Comparison of ENCODE assay signal across 8 mouse cellular contexts in the genomic region with DNA sequence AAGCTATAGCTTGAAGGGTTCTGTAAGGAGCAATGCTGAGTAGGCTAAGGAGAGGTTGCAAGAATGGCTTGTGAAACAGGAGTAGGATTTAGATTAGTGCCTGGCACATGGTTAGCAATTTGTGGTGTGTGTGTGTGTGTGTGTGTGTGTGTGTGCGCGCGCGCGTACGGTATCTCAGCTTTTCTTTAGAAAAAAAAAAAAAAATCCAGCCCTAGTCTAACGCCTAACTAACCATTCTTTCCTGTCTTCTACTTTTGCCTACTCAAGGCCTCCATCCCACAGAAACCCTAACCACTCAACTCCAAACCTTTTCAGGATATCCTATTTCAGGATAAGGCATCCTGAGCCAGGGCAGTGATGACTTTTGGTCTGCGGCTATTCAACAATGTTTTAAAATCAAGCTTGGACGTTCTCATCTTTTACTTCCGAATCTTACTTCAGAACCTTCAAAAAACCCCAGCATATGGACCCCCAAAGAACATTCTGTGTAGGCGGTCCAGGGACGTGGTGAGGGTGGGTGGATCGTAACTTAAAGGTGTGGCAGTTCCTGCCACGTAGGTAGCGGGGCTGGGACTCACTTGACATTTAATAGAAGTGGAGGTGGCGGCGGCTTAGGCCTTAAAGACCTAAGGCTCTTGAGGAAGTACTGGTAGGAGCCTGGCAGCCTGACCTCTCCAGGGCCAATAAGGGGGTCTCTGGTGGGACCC. TPM values are rescaled to one million over a fixed set of nuclear protein-coding genes. Genes with fewer than 3 reads are reported as not detected.
DNase-seq lines count a peak whose midpoint lies in the region; ATAC-seq lines count a peak whose summit lies in the region.

No protein-coding gene starts in this region.

- WGBS in heart, embryonic 11.5 days (ENCODE audit: insufficient replicate concordance) = 38% methylated on average over 17 of the region's 17 CpGs
- 38% methylated on average over 17 of the region's 17 CpGs for WGBS in forebrain, embryonic 12.5 days
- 36% methylated on average over 17 of the region's 17 CpGs for WGBS in liver, embryonic 13.5 days (ENCODE audit: insufficient replicate concordance)

- no peaks in the 10 kb centered on the region for H3K27me3 ChIP-seq in heart, embryonic 11.5 days (ENCODE audit: control insufficient read depth, insufficient read depth, low read length)
- 0 out of 2 replicates have a peak, but pooled peaks cover 10% of the 10 kb centered on the region for H3K27me3 ChIP-seq in forebrain, embryonic 12.5 days
- H3K27me3 ChIP-seq in liver, embryonic 13.5 days = peaks cover 5% of the 10 kb centered on the region; the same call in 1 of the 2 replicates

- no peak for DNase-seq in heart, postnatal 25 days (ENCODE audit: low spot score)
- no peak for DNase-seq in liver, embryonic 13.5 days
- DNase-seq in embryo, embryonic 10 days (ENCODE audit: low spot score) = no peak
- DNase-seq in adipocyte (ENCODE audit: low spot score) = no peak
- no peak for DNase-seq in frontal cortex, postnatal 36 days (ENCODE audit: low spot score in 2 of 2)

- H3K9ac ChIP-seq in heart, embryonic 11.5 days (ENCODE audit: low read depth, low read length) = peak overlapping the region; percentile 96
- H3K9ac ChIP-seq in forebrain, embryonic 12.5 days = peak overlapping the region; percentile 96
- H3K9ac ChIP-seq in liver, embryonic 13.5 days = peak overlapping the region; percentile 95

- peak overlapping the region; percentile 66 for H3K4me2 ChIP-seq in heart, embryonic 11.5 days
- peak overlapping the region; percentile 75 for H3K4me2 ChIP-seq in forebrain, embryonic 12.5 days
- H3K4me2 ChIP-seq in liver, embryonic 13.5 days = peak overlapping the region; percentile 95

- intact Hi-C loops in heart, postnatal 25 days (cut with DNase I) = loop anchor here (2.0 kb wide), 1 partner anchor 40 kb away; no protein-coding TSS in a partner anchor

- no peaks in the 10 kb centered on the region for H3K36me3 ChIP-seq in heart, embryonic 11.5 days (ENCODE audit: control insufficient read depth, insufficient read depth, low read length)
- 0 out of 2 replicates have a peak, but pooled peaks cover 4% of the 10 kb centered on the region for H3K36me3 ChIP-seq in forebrain, embryonic 12.5 days (replicated peaks)
- H3K36me3 ChIP-seq in liver, embryonic 13.5 days = no peaks in the 10 kb centered on the region

- H3K4me3 ChIP-seq in heart, embryonic 11.5 days (ENCODE audit: low read depth, low read length) = peak overlapping the region; percentile 92
- H3K4me3 ChIP-seq in forebrain, embryonic 12.5 days (replicated peaks) = peak overlapping the region; percentile 92
- H3K4me3 ChIP-seq in liver, embryonic 13.5 days (replicated peaks) = peak overlapping the region; percentile 95

- no peaks in the 10 kb centered on the region for H3K9me3 ChIP-seq in heart, embryonic 11.5 days (replicated peaks; ENCODE audit: control insufficient read depth, low read length)
- H3K9me3 ChIP-seq in forebrain, embryonic 12.5 days = no peaks in the 10 kb centered on the region
- H3K9me3 ChIP-seq in liver, embryonic 13.5 days (replicated peaks) = no peaks in the 10 kb centered on the region

- peaks cover 30% of the 10 kb centered on the region for H3K4me1 ChIP-seq in heart, embryonic 11.5 days (ENCODE audit: control insufficient read depth, insufficient read depth, low read length)
- H3K4me1 ChIP-seq in forebrain, embryonic 12.5 days = peaks cover 16% of the 10 kb centered on the region
- peaks cover 39% of the 10 kb centered on the region for H3K4me1 ChIP-seq in liver, embryonic 13.5 days (replicated peaks)

- no peak; the same call in 1 of the 2 replicates for ATAC-seq in heart, embryonic 11.5 days (replicated peaks; ENCODE audit: insufficient number of reproducible peaks, low FRiP score, low TSS enrichment)
- ATAC-seq in CD4-positive, CD25-positive, alpha-beta regulatory T cell, adult 4 months = peak; percentile 68
- ATAC-seq in forebrain, embryonic 12.5 days (ENCODE audit: low FRiP score) = no peak
- peak; percentile 51 for ATAC-seq in liver, embryonic 13.5 days (ENCODE audit: low read depth)

- H3K27ac ChIP-seq in heart, embryonic 11.5 days (ENCODE audit: low read depth, low read length) = peak overlapping the region; percentile 96; the same call in 1 of the 2 replicates
- 0 out of 2 replicates have a peak overlapping the region, but pooled peaks have one; percentile 97 for H3K27ac ChIP-seq in forebrain, embryonic 12.5 days
- H3K27ac ChIP-seq in liver, embryonic 13.5 days = 0 out of 2 replicates have a peak overlapping the region, but pooled peaks have one; percentile 4

RNA-seq across cellular contexts. Expression of a gene that starts 0.5 kb away (rescaled TPM):
- 87.6 and 88.4 TPM in 2 replicates for polyA plus RNA-seq in heart, embryonic 11.5 days (2014; fragmentation: Nextera tagmentation; extraction: Ambion mirVana)
- total RNA-seq in heart, postnatal 25 days (2021) = 10 to 100 TPM; 18.4 to 22.8 TPM
- 10 to 100 TPM; 11.3 to 14.3 TPM for polyA plus RNA-seq in CD4-positive, CD25-positive, alpha-beta regulatory T cell, adult 4 months (2017; shearing (Covaris generic))
- 85.3 and 88.6 TPM in 2 replicates for polyA plus RNA-seq in forebrain, embryonic 12.5 days (2016; fragmentation: Nextera tagmentation; extraction: Ambion mirVana)
- polyA plus RNA-seq in liver, embryonic 13.5 days (2015; fragmentation: Nextera tagmentation; extraction: Ambion mirVana) = 31.5 and 31.6 TPM in 2 replicates

RNA-seq across cellular contexts. Expression of a gene that starts 43.1 kb away (rescaled TPM):
- 21.2 and 28.5 TPM in 2 replicates for polyA plus RNA-seq in heart, embryonic 11.5 days (2014; fragmentation: Nextera tagmentation; extraction: Ambion mirVana)
- total RNA-seq in heart, postnatal 25 days (2021) = 10 to 100 TPM in 1 of 2 experiments, 1 to 10 TPM in 1; 7.9 to 10.4 TPM
- polyA plus RNA-seq in CD4-positive, CD25-positive, alpha-beta regulatory T cell, adult 4 months (2017; shearing (Covaris generic)) = 10 to 100 TPM; 31.0 to 32.4 TPM
- polyA plus RNA-seq in forebrain, embryonic 12.5 days (2016; fragmentation: Nextera tagmentation; extraction: Ambion mirVana) = 15.7 and 16.5 TPM in 2 replicates
- 14.4 and 15.2 TPM in 2 replicates for polyA plus RNA-seq in liver, embryonic 13.5 days (2015; fragmentation: Nextera tagmentation; extraction: Ambion mirVana)

Comparison
In these comparisons a context has a peak if more than half of its experiments do, and no peak if none do; other contexts are left out.
1. ATAC-seq: peak in CD4-positive, CD25-positive, alpha-beta regulatory T cell, adult 4 months (single experiment) and liver, embryonic 13.5 days (single experiment); none in heart, embryonic 11.5 days (single experiment) and forebrain, embryonic 12.5 days (single experiment).
2. H3K27ac ChIP-seq: peak in every context shown above with its lines; median percentile 97 in forebrain, embryonic 12.5 days; 96 in heart, embryonic 11.5 days; 4 in liver, embryonic 13.5 days.
3. Peak in every context shown above with its lines, with median percentiles within 50 percentile points of each other: H3K4me2 ChIP-seq, H3K4me3 ChIP-seq and H3K9ac ChIP-seq.